Mouse (Mus musculus) thymus, adult 2 months (tissue): Measurements from ENCODE around the gene Fgfr2. TPM values are rescaled to one million over a fixed set of nuclear protein-coding genes. Genes with fewer than 3 reads are reported as not detected.
A peak's percentile ranks its signal among the peaks of the same experiment; 100 is the strongest.

Source experiments
- DNase-seq: peaks from one replicate; pipeline ENCODE4 v3.0.0; 2021
- H3K27ac ChIP-seq: fragments of 200-500 bp; 2 replicates; pipeline ENCODE4 v1.5.1; 2012; ENCODE audit warnings: low read length, control low read depth; ENCODE audit not compliant: control insufficient read depth, insufficient read depth
- H3K27me3 ChIP-seq: fragments of 200-500 bp; 2 replicates; pipeline ENCODE4 v1.6.1; 2012; ENCODE audit warnings: mild to moderate bottlenecking, low read length, moderate library complexity, mixed read lengths; ENCODE audit not compliant: control insufficient read depth, insufficient read depth
- H3K36me3 ChIP-seq: fragments of 200-500 bp; 2 replicates; pipeline ENCODE4 v1.6.1; 2012; ENCODE audit warnings: mild to moderate bottlenecking, low read length, moderate library complexity; ENCODE audit not compliant: control insufficient read depth, insufficient read depth
- H3K4me1 ChIP-seq: fragments of 200-500 bp; replicated peaks from 2 replicates; pipeline ENCODE4 v1.6.1; 2012; ENCODE audit warnings: low read length; ENCODE audit not compliant: control insufficient read depth, insufficient read depth
- H3K4me3 ChIP-seq: fragments of 200-500 bp; 2 replicates; pipeline ENCODE4 v1.5.1; 2012; ENCODE audit warnings: mild to moderate bottlenecking, low read length, control low read depth, moderate library complexity; ENCODE audit not compliant: control insufficient read depth, insufficient read depth
- CTCF ChIP-seq: fragments of 200-500 bp; IDR thresholded peaks from 2 replicates; pipeline ENCODE4 v1.5.1; 2012; ENCODE audit warnings: mild to moderate bottlenecking, control low read depth, low read length, moderate library complexity, borderline replicate concordance; ENCODE audit not compliant: control insufficient read depth, poor library complexity, insufficient read depth; ENCODE audit errors: extremely low read depth
- POLR2A ChIP-seq: fragments of 200-500 bp; IDR thresholded peaks from 2 replicates; pipeline ENCODE4 v1.6.1; 2012; ENCODE audit warnings: mild to moderate bottlenecking, low read length, control low read depth, moderate library complexity; ENCODE audit not compliant: control insufficient read depth, poor library complexity, insufficient read depth; ENCODE audit errors: extremely low read depth
- WGBS: fragments of 180-500 bp; shearing (Covaris S2); methylation state at CpG from one replicate; pipeline ENCODE4 v1.1.7; 2018; 5-methylcytosine and 5-hydroxymethylcytosine counted together
- polyA plus RNA-seq: library from polyadenylated mRNA; depleted of rRNA; stranded (reverse); fragments of >200 nt; gene quantifications from 2 replicates; pipeline ENCODE4 v1.2.3, GENCODE M21; 2012

The Fgfr2 gene
- polyA plus RNA-seq, 1 experiment, result 12.1 TPM

DNA sequence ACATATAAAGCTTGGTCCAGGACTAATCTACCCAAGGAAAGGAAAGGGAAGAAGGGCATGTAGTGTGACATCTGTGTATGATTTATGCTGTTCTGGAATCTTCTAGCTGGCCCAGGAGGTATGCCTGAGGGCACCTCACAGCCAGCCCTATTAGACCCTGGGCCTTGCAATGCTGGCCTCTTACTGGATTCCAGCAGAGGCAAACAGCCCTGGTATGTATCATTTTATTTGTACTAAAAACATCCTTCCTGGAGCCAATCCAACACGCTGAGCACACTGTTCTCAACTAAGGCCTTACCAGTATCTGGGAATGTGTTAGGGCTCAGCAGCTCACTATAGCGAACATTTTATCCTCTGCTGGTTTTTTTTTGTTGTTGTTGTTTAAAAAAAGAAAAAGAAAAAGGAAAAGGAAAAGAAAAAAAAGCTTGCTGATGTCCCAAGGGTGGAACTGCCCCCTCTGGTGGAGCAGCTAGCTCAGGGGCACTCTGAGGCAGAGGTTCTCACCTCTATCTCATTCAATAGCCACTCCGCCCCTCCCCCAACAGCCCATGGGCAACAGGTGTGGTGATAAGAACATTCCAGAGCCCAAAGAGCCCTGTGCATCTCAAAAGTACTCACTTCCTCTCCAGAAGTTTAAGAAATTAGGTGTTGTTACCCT, 82.3 kb downstream of the Fgfr2 start:
- 94% methylated on average over 3 of the region's 3 CpGs for WGBS
- TF ChIP-seq POLR2A, result no peak
- no peak for TF ChIP-seq CTCF
- Histone ChIP-seq H3K27me3 (no peaks in the 10 kb centered on the region), H3K4me3 (no peak overlapping the region), H3K4me1 (no peaks in the 10 kb centered on the region), H3K36me3 (no peaks in the 10 kb centered on the region), H3K27ac (no peak overlapping the region)
- no peak for DNase-seq

DNA sequence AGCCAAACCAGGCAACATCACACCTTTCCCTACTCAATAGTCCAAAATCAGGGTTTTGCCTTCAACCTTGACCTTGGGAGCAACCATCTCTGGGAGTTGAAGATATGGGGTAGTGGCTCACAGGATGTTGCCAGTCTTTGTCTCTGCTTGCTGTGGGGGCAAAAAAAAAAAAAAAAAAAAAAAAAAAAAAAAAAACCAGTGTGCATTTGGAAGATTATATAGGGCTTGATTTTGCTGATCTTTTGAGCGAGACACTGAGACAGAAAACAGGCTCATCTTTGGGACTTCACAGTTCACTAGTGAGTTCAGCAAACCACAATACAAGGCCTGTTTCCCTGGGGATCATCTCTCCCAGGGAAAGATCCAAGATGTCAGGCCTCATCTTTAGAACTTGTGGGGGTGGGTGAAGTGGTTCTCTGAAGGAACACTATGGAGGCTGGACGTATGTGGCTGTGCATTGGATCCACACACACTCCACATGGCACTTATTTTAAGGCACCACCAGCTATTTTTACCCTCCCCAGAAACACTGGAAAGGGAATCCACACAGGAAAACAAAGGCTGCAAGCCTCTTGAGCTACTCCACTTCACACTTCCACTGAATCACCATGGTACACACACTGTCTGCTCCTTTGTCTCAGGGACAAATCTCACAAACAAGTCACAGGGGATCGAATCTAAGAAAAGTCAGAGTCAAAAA, 83.4 kb downstream of the Fgfr2 start:
- no peak for DNase-seq
- H3K4me1 ChIP-seq, result no peaks in the 10 kb centered on the region
- H3K27me3 ChIP-seq, result no peaks in the 10 kb centered on the region
- H3K36me3 ChIP-seq, result no peaks in the 10 kb centered on the region
- no peak overlapping the region for H3K4me3 ChIP-seq
- H3K27ac ChIP-seq, result no peak overlapping the region
- WGBS, result 88% methylated on average over 3 of the region's 3 CpGs
- no peak for TF ChIP-seq POLR2A
- no peak for TF ChIP-seq CTCF

DNA sequence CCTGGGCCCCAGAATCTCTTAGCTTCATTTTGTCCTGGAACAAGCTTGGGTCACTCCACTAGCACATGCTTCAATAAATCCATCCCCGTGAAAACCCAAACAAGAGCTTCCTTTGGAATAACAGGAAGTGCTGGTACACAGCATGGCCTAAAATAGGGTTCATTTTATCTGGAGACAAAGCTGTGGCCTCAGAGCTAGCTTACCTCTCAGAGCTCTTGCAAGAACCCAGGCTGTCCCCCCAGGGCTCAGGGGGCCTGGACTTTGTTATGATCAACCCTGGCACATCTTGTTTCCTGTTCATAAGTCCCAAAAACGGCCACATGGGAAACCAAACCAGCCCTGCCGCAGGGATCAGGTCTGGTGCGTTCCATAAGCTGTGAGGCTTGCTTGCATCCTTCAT, 85.5 kb downstream of the Fgfr2 start:
- Histone ChIP-seq H3K4me1 (no peaks in the 10 kb centered on the region), H3K27me3 (no peaks in the 10 kb centered on the region)

DNA sequence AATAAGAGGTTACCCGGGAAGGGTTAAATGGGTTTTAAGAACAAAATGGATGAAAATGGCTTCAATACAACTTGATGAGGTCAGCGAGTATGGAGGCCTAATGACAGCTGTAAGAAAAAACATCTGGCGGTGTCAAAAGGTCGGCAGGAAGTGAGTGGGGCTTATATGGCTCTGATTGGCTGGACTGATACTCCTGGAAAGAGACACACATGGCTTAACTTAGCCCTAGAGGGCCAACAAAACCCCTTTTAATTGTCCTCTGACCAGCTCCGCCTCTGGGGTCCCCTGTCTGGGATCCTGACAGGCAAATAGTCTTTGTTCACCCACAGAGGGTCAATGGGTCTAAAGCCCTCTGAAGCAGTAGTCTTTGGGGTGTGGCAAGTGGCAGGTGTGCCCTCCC, 85.9 kb downstream of the Fgfr2 start:
- Histone ChIP-seq H3K27ac (no peak overlapping the region), H3K4me1 (no peaks in the 10 kb centered on the region), H3K27me3 (no peaks in the 10 kb centered on the region), H3K36me3 (no peaks in the 10 kb centered on the region), H3K4me3 (no peak overlapping the region)
- DNase-seq, result no peak
- 86% methylated on average over 5 of the region's 5 CpGs for WGBS
- TF ChIP-seq POLR2A, result no peak

More for the DNA sequence above, 85.5 kb downstream of the Fgfr2 start:
- no peak for DNase-seq
- WGBS, result 80% methylated on average over 4 of the region's 4 CpGs
- no peaks in the 10 kb centered on the region for H3K36me3 ChIP-seq
- no peak overlapping the region for H3K27ac ChIP-seq
- TF ChIP-seq POLR2A (no peak), CTCF (no peak)
- H3K4me3 ChIP-seq, result no peak overlapping the region

DNA sequence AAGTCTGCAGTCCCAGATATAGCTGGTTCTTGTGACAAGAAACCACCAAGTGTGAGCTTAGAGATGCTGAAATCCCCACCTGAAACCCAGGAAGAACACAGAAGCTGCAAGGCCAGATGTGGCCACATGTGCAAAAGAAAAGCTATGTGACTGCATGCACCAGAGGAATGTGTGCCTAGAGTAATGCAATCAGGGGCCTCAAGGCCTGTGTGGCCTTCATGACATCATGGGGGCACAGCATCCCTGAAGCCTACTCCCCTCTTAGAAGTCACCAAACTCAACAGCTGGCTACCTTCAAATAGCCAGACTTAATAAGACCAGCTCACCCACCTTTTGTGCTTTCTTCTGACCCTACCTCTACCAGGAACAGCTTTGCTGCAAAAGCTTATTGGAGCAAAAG, 87.2 kb downstream of the Fgfr2 start:
- Histone ChIP-seq H3K4me1 (no peaks in the 10 kb centered on the region), H3K36me3 (no peaks in the 10 kb centered on the region), H3K4me3 (no peak overlapping the region), H3K27me3 (no peaks in the 10 kb centered on the region), H3K27ac (no peak overlapping the region)
- no peak for DNase-seq
- TF ChIP-seq CTCF, result no peak
- TF ChIP-seq POLR2A, result no peak

DNA sequence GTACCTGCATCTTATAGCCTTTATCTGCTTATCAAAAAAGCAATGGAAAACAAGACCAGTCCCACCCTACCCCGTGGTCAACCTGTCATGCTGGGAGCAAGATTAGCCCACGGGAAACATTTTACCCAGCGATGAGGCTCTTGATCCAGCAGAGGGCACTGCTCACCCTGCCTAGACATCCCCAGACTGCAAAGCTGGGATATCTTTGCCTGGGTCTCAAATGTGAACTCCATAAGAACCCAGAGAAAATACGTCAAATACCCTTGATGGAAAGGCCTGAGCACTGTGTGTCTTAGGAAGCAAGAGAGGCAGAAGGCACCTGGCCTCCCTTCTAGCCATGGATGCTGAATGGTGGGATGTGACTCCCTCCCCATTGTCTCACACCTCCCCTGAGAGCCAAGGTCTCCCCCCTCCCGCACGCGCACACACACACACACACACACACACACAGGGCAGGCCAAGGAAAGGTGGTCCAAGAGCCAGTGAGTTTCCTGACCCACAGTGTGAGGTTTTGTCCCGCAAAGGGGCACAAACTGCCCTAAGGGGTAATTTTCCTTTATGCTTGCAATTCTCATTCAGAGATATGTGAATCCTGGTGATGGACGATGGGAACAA, 90.5 kb downstream of the Fgfr2 start:
- DNase-seq, result peak; percentile 17
- Histone ChIP-seq H3K27ac (no peak overlapping the region), H3K4me3 (no peak overlapping the region), H3K27me3 (no peaks in the 10 kb centered on the region), H3K36me3 (no peaks in the 10 kb centered on the region), H3K4me1 (no peaks in the 10 kb centered on the region)
- WGBS, result 62% methylated on average over 9 of the region's 9 CpGs
- no peak for TF ChIP-seq POLR2A
- TF ChIP-seq CTCF, result peak; percentile 35; the same call in 1 of the 2 replicates
